Mouse (Mus musculus) gastrocnemius, postnatal 36 days (tissue): ENCODE data around the gene C1qtnf4. TPM values are rescaled to one million over a fixed set of nuclear protein-coding genes. Genes with fewer than 3 reads are reported as not detected.

Experiments
- DNase-seq, 2 experiments: peaks; one replicate each; pipeline ENCODE4 v3.0.0; 2022
- intact Hi-C: fragments of 180-260 bp; cut with DNase I; formaldehyde crosslinking; loops from one replicate; pipeline ENCODE4 v1.15.1; 2025
- long read RNA-seq, 2 experiments: library from polyadenylated mRNA; stranded (forward); transcript quantifications; one replicate each; pipeline ENCODE4 v2.0.0; 2021
- total RNA-seq, 2 experiments: library from RNA; stranded (reverse); gene quantifications; 2 replicates each; pipeline ENCODE4 v1.2.3; 2021

Gene C1qtnf4
- total RNA-seq = 1 to 10 TPM; 2.7 to 4.1 TPM
- long read RNA-seq, experiment 1, partial matches to known transcripts = 18 of 18 reads
- long read RNA-seq, experiment 1, other reads (novel, unspliced or antisense) = 0 of 18 reads
- long read RNA-seq, experiment 2, partial matches to known transcripts = 40 of 41 reads
- long read RNA-seq, experiment 2, other reads (novel, unspliced or antisense) = 0 of 41 reads

DNA sequence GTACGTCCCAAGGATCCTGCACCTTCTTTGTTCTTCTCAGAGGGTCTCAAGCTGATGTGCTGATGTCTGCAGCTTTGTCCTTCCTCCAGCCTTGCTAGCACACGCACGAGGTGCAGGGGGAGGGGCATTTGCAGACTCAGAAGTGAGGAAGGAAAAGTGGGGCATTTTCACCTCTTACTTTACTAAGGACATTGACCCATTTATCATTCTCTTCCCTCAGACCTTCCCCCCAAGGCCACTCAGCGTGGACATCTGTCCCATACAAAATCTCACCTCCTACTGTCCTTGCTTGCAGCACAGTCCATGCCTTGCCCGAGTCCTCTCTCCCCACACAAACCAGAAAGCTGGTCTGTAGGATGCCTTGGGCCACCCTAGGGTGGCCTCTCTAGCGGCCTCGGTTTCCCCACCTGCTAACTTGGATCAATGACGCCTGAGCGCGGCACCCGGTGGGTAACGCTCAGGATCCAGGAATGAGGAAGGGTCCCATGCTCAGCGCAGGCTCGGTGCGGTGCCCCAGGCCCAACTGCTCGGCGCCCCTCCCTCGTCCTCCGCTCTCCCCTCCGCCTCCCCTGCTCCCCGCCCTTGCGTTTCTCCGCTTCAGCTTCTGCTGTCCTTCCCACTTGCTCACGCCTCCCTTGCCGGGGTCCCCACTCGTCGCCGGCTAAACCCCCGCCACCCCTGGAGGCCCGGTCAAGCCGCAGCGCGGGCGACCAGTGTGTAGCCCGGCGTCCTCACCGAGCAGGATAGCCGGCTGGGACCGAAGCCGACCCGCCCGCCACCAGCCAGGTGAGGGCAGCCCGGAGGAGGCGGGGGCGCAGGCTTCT, at the start of gene C1qtnf4:
Gene C1qtnf4, plus strand, starts transcription at position 643 of the 824 bp plus-strand sequence.
- no peak for DNase-seq
- intact Hi-C loops = no loop called here

DNA sequence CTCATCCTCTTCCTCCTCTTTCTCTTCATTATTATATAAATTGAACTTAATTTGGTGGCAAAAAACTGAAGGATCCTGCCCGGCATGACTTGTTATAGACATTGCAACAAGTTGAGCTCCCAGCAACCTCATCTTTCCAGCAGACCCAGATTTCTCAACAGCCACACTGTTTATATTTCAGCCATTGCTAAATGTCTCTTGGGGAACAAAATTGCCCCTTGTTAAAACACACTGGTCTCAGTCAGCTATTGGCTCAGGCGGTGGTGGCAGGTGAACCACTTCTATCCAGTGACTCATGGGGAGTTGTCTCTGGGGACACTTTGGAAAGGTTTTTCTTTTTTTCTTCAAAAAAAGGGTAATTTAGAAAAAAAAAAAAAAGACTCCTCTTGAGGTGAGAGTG, 47.0 kb upstream of the C1qtnf4 start:
- DNase-seq = no peak
- intact Hi-C loops = no loop called here

DNA sequence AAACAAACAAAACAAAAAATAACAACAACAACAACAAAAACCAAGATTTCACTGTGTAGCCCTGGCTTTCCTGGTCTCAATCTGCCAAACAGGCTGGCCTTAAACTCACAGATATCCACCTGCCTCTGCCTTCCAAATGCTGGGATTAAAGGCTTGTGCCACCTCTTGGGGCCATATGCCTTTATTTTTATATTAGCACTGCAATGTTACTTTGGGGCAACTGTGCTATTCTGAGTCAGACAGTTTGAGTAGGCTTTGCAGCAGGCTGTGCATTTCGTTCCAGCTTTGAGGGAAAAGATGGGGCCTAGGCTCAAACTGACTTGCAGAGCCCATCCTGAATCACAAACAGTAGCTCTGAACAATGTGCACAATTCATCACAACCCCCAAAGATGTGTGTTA, 42.0 kb upstream of the C1qtnf4 start:
- no peak for DNase-seq
- intact Hi-C loops = no loop called here

DNA sequence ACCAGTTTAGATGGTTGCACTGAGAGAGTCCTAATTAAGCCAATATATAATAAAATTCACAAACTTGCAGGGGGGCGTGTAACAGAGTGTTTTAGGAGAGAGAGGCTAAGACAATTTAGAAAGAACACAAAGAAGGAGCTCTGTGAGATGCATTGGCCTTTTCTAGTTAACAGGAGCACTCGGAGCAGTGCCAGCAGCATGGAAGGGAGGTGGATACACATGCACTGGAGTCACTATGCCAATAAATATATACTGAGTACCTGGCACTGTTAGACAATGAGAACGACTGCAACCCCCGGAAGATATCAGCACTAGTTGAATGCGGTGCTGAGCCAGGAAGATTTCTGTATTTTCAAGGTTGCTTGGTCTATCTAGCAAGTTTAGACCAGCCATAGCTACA, 41.4 kb upstream of the C1qtnf4 start:
- intact Hi-C loops = no loop called here
- no peak for DNase-seq

DNA sequence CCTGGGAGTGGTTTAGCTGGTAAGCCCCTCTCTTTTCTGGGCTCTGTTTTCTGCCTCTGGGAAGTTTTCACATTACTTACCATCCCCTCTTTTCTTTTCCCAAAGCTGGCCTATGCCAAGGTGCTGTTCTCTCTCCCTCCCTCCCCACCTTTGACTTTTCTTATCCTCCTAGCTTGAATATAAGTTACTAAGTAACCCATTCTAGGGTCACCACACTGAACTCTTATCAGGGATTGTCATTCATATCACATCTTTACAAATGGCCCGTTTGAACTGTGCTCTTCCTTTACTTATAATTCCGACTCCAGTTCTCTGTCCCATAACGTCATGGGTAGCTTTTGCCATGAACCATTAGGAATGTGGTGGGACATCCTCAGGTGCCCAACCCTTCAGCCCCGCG, 40.4 kb upstream of the C1qtnf4 start:
- no peak for DNase-seq
- intact Hi-C loops = no loop called here

DNA sequence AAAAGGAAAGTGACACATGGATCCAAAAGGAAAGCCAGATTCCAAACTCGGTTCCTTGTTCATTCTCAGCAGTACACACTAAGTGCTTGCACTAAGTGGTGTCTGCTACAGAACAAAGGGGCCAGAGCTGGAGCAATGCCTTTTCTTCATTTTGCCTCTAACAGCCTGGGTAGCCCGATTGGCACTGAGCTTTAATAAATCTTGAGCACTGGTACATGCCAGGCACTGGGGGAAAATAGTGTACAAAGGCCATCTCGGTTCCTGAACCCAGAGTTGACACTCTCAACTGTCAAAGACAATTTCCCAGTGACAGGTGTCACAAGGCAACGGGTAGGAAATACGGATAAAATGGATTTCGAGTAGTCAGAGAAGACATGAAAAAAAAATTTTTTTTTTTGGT, 39.5 kb upstream of the C1qtnf4 start:
- DNase-seq = no peak
- intact Hi-C loops = no loop called here

DNA sequence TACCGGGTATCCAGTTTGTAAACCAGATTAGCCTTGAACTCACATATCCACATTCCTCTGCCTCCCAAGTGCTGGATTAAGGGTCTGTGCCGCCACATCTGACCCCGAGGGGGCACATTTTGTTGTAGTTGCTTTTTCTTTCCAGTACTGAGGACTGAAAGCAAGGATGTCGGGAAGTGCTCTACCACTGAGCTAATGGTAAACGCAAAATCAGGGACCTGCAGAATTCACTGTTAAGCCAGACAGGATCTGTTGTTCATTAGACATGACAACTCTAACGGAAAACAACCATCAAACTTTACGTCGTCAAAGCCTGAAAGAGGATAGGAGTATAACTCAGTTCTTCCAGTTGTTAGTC, 39.1 kb upstream of the C1qtnf4 start:
- DNase-seq = no peak
- intact Hi-C loops = no loop called here

DNA sequence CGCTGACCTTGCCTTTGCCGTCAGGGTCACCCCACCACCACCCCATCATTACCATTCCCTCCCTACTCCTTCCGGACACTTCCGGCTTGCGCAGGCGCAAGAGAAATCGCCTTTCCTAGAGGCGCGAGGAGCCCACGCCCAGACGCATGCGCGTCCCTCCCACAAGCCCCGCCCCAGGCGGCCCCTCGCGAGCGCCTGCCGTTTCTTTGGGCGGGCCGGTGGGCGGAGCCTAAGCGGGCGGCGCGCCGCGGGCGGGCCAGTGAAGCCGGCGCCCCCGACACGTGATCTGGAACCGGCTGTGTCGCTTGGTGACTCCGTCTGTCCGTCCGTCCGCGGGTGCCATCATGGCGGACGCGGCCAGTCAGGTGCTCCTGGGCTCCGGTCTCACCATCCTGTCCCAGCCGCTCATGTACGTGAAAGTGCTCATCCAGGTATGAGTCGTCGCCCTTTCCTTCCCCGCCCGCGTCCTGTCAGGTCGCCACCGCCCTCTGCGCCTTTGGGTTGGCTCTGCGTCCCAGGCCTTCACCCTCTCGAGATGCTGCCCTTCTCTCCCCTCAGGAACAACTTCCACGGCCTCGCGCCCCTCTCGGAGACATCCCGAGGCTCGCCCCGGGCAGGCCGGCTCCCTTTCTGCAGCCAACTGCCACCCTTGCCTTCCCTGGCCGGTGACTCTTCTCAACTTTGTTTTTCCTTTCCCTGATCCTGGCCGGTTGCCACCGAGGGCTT, 38.5 kb upstream of the C1qtnf4 start, which contains the start of gene Mtch2:
Gene Mtch2, plus strand, starts transcription at position 201 of the 726 bp plus-strand sequence.
- intact Hi-C loops = no loop called here
- DNase-seq = peak; percentile 98 to 99

DNA sequence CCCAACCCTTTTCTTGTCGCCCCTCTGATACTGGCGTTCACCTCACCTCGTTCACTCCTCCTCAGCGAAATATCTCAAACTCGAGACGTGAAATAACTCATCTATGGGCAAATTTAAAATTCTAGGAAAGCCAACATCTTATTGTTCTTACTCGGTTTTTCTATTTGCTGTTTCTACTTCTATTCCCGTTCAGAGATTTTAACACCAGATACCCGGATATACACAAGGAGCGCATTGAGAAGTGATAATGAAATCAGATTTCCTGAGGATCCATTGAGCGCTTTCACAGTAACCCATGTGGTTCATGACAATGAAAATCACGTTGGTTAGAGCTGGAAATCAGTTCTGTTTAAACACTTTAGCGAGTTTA, 38.0 kb upstream of the C1qtnf4 start:
- intact Hi-C loops = no loop called here
- no peak for DNase-seq

DNA sequence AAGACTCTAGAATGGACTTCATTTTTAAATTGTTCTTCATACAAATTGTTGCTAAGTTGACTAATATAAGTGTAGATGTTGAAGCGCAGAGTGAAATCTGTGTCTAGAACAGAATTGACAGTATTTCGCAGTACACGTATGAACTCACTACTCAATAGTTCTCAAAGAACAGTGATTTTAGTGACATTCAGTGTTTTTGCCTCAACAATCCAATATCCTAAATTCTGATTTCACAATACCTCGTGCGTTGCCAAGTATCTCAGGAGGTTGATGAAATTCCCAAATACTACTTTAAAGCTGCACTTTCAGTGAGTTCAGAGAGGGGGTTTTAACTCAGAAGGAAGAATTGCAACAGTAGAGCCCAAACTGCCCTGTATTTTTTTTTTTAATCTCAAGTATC, 37.3 kb upstream of the C1qtnf4 start:
- intact Hi-C loops = no loop called here
- no peak for DNase-seq

DNA sequence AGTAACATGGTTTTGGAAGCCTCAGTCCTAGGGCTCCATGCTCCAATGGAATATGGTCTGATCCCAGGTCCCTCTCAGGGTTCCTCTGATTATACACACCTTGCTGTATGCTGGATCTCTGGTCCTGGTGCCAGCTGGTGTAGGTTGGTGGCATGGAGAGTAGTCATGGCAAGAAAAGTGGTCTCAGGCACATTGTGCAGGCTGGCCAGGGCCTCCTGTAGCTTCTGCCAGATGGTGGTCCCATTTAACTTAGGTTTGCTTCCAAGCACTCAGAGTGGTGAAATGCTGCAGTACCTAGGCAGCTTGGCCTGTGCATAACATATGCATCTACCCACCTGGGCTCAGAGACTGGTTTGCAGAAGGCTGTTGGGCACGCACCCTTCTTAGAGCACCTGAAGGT, 35.3 kb upstream of the C1qtnf4 start:
- DNase-seq = no peak
- intact Hi-C loops = no loop called here

DNA sequence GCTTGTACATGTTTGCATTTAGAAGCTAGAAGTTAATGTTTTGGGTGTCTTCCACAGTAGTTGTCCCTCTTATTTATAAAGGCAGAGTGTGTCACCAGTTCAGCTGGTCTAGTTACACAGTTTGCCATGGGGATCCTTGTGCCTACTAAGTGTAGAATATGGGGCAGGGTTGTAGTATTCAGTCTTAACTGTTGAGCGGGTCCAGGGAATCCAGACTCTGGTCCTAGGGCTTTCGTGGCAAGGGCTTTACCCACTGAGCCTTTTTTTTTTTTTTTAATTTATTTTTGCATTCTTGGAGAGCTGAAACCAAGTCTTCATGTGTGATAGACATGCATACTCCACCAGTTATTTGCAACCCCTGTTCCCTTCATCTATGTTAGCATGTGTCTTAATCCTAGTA, 24.2 kb upstream of the C1qtnf4 start:
- no peak for DNase-seq
- intact Hi-C loops = no loop called here

DNA sequence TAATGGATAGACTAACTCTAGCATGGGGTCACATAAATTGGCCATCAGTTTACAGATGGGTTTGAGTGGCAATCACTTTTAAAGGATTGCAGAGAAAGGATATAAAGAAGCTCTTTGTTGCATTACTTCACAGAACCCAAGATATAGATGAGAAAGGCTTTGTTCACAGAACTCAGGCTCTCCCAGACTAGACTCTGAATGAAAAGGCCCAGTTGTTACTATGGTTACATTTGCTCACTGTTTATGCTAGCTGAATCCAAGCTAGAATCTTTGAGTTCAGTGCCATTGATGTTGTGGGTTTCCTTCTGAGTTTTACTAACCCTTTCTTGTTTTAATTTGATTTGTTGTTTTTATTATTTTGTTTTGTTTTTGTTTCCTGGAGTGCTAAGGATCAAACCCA, 21.5 kb upstream of the C1qtnf4 start:
- DNase-seq = no peak
- intact Hi-C loops = no loop called here

DNA sequence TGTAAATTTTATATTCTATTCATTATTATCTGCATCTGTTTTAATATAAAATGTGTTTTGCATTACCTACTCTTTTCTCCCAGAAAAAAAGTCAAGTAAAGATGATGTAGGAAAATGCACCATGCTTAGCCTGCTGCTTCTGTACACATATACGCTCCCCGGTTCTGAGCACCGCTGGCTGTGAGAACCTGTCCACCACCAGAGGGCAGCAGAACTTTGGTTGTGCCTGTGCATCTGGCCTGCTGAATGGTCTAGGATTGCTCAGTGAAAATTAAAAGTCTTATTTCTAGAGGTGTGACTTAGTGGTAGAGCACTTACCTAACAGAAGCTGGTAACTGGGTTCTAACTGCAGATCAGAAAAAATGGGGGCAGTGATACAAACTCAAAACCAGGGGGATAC, 19.1 kb upstream of the C1qtnf4 start:
- intact Hi-C loops = loop anchor here (2.0 to 5.0 kb wide), 2 partner anchors 194 to 236 kb away; no protein-coding TSS in a partner anchor
- DNase-seq = peak; percentile 67 to 79

DNA sequence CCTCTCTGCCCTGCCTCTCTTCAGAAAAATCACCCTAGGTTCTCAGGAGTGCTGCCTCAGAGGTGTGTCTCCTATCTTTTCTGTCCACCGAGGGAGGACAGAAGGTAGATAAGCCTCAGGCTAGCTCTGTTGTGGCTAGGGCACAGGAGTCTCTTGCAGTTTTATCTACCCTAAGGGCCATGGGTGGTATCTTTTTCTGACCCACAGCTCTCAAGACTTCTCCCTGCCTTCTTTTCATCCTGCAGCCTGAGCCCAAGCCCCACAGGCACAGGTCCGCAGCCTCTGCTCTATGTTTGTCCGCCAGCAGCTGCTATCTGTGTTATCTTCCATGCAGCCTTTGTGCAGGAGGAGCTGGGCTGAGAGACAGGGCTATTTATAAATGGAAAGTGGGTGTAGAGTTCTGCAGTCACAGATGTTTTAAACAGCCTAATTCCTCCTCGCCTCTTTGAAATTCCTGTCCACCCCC, 15.5 kb upstream of the C1qtnf4 start:
- intact Hi-C loops = no loop called here
- no peak for DNase-seq

DNA sequence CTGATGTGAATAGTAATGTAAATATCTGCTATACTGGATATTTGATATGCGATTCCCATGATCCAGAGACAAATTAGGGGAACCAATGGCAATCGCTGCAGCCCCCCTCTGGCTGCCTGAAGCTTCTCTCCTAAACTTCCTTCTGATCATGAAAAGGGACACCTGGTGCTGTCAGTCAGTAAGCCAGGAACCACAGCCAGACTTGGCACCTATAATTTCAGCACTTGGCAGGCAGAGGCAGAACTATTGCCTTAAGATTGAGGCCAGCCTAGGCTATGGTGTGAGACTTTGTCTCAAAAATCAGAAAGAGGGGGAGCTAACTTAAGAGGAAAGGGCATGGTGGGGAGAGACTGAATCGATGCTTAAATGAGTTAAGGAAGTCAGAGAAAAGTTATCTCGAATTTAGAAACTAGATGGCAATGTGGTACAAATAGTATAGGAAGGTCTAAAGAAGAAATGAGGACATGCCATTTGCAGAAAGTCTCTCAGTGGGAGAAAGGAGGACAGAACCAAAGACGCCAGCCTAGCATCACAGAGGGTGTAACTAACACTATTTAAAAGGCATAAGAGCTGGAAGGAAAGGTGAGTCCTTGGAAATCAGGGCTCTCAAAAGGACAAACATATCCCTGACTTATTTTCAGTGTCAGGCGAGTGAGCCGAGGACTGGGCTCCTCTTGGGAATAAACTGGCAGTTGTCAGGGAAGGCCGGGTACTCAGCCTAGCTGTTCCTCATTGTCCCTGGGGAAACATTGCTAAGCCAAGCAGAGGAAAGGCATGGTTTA, 14.3 kb upstream of the C1qtnf4 start:
- peak in 1 of 2 experiments; percentile 30 for DNase-seq
- intact Hi-C loops = no loop called here

DNA sequence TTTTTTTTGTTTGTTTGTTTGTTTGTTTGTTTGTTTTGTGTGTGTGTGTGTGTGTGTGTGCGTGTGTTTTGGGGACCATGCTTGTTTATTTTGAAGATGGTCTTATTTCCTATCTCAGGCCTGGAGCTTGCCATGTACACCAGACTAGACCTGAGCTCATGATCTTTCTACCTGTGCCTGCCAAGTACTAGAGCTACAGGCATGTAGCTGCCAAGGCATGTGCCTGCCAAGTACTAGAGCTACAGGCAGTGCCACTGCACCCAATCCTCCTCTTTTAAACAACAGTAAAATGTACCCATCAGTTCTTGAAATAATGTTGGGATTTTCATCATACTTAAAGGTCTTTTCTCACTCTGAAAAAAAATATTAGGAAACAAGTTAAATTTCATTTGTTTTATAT, 11.6 kb upstream of the C1qtnf4 start:
- intact Hi-C loops = no loop called here
- no peak for DNase-seq

DNA sequence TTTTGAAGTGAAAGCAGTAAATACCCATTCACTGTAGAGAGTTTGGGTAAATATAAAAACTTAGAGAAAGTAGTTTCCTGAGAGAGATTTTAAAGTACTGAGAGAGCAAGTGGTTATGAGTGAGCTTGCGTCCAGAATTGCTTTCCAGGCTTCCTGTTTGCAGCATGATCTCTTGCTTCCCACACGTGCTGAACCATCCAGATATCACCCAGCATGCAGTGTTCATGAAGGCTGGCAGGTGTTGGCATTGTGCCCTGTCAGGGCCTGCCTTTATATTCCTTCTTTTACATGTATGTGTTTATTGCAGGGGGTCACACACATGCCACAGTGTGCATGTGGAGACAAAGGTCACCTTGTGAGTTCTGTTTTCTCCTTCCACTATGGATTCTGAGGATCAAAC, 10.4 kb upstream of the C1qtnf4 start:
- no peak for DNase-seq
- intact Hi-C loops = no loop called here

DNA sequence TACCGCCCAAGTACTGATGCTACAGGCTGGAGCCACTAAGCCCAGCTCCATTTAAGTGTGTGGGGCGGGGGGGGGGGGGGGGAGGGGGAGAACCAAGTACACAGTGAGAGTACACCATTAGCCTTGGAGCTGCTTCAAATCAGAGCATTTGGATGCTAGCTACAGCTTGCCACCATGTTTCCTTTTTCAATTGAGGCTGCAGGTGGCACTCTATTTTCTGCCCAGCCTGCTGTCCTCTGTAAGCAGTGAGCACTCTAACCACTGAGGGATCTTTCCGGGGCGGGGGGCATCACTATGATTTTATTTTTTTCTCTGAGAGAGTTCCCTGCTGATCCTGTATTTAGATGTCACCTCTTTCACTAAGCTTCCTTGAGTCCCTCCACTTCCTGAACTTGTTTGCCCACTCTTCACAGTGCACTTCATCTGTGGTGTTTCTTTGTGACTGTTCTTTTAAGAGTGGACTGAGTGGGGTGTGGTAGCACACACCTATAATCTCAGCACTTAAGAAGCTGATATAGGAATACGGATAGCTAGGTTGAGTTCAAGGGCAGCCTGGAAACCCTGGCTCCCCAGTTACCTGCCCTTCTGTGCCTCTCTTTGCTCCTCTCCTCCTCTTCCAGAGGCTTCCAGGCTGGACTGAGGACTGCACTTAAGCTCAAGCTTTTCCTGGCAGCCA, 7.9 kb upstream of the C1qtnf4 start:
- DNase-seq = no peak
- intact Hi-C loops = no loop called here

DNA sequence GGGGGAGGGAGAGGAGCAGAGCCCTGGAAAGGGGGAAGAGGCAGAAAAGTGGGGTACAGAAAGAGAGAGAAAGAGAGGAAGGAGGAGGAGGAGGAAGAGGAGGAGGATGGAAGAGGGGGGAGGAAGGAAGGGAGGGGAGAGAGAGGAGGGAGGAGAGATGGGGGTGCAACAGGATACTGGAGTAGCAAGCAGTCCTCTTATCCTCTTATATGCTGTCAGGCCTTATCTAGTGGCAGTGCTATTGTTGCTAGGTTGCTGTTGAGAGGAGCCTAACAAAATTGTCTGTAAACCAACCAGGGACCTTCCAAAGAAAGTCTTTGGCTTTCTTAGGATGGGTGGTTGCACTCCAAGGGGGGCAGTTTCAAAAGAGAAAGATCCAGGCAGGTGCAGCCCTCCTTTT, 6.2 kb upstream of the C1qtnf4 start:
- intact Hi-C loops = no loop called here
- DNase-seq = no peak
